Mouse (Mus musculus) kidney, postnatal 0 days (tissue): ENCODE data around the gene Tssk2. TPM values are rescaled to one million over a fixed set of nuclear protein-coding genes. Genes with fewer than 3 reads are reported as not detected.

Experiments used
- ATAC-seq: fragments of 200-750 bp; cut with Nextera tagmentation; replicated peaks from 2 replicates; pipeline ENCODE4 v1.8.0; 2017; ENCODE audit warnings: low read depth, moderate number of reproducible peaks, moderate TSS enrichment, moderate library complexity; ENCODE audit not compliant: low FRiP score
- DNase-seq: peaks from one replicate; pipeline ENCODE4 v3.0.0-alpha.2; 2016; ENCODE audit warnings: low spot score
- H3K27ac ChIP-seq: fragments of 300-500 bp; sonication (generic); 2 replicates; pipeline ENCODE4 v1.5.1; 2014; ENCODE audit warnings: mild to moderate bottlenecking
- H3K27me3 ChIP-seq: fragments of 300-500 bp; sonication (generic); 2 replicates; pipeline ENCODE4 v1.6.1; 2014; ENCODE audit warnings: low read length, mixed read lengths; ENCODE audit not compliant: insufficient read depth
- H3K36me3 ChIP-seq: fragments of 300-500 bp; sonication (generic); 2 replicates; pipeline ENCODE4 v1.6.1; 2014; ENCODE audit warnings: low read length, mixed read lengths; ENCODE audit not compliant: insufficient read depth
- H3K4me1 ChIP-seq: fragments of 300-500 bp; sonication (generic); replicated peaks from 2 replicates; pipeline ENCODE4 v1.6.1; 2014; ENCODE audit warnings: antibody characterized with exemption, low read length, mixed read lengths; ENCODE audit not compliant: insufficient read depth
- H3K4me2 ChIP-seq: fragments of 300-500 bp; sonication (generic); 2 replicates; pipeline ENCODE4 v1.6.1; 2014; ENCODE audit warnings: mild to moderate bottlenecking, low read length, moderate library complexity, mixed read lengths
- H3K4me3 ChIP-seq: fragments of 300-500 bp; sonication (generic); replicated peaks from 2 replicates; pipeline ENCODE4 v1.5.1; 2014; ENCODE audit warnings: low read depth, low read length
- H3K9ac ChIP-seq: fragments of 300-500 bp; sonication (generic); 2 replicates; pipeline ENCODE4 v1.6.1; 2014; ENCODE audit warnings: low read depth, low read length
- H3K9me3 ChIP-seq: fragments of 300-500 bp; sonication (generic); replicated peaks from 2 replicates; pipeline ENCODE4 v1.6.1; 2016; ENCODE audit warnings: low read length, inconsistent platforms, mixed read lengths
- CTCF ChIP-seq: IDR thresholded peaks from 2 replicates; pipeline ENCODE4 v1.5.1; 2016; ENCODE audit warnings: antibody characterized with exemption, low read depth, mild to moderate bottlenecking, moderate library complexity
- WGBS: fragments of 180-500 bp; shearing (Covaris S2); extraction: QIAGEN DNeasy Blood & Tissue Kit; methylation state at CpG from one replicate; pipeline ENCODE4 v1.1.7; 2014; 5-methylcytosine and 5-hydroxymethylcytosine counted together
- polyA plus RNA-seq: library from polyadenylated mRNA; unstranded; fragments of >200 nt; fragmentation: Nextera tagmentation; extraction: Ambion mirVana; gene quantifications from 2 replicates; pipeline ENCODE4 v1.2.1, GENCODE M21; 2015

The Tssk2 gene
- polyA plus RNA-seq, 1 experiment from 2014 or later = not detected

- H3K27me3 ChIP-seq = no peaks in the 10 kb centered on the region
- no peak overlapping the region for H3K4me2 ChIP-seq
- DNase-seq (no peak), ATAC-seq (no peak)
- H3K36me3 ChIP-seq = no peaks in the 10 kb centered on the region
- TF ChIP-seq CTCF = no peak
- H3K9ac ChIP-seq = no peak overlapping the region
- 31% methylated on average over 2 of the region's 2 CpGs for WGBS
- no peaks in the 10 kb centered on the region for H3K4me1 ChIP-seq
- H3K4me3 ChIP-seq = no peak overlapping the region
- H3K9me3 ChIP-seq = no peaks in the 10 kb centered on the region
- no peak overlapping the region for H3K27ac ChIP-seq
Observed at GRCm38 (mm10) chr16:17949421-17949877, 51.0 kb downstream of the Tssk2 start.

Other genes starting within 250 kb of the Tssk2 start
- 29.4 TPM in 2 replicates for gene Med15, start 165.7 kb upstream of the Tssk2 start, polyA plus RNA-seq
- 39.3 and 42.8 TPM in 2 replicates for gene Klhl22, start 139.0 kb upstream of the Tssk2 start, polyA plus RNA-seq
- gene Scarf2, start 101.4 kb upstream of the Tssk2 start, polyA plus RNA-seq = 12.2 and 18.7 TPM in 2 replicates
- 1.7 and 2.2 TPM in 2 replicates for gene B830017H08Rik, start 65.5 kb upstream of the Tssk2 start, polyA plus RNA-seq
- gene Car15, start 60.3 kb upstream of the Tssk2 start, polyA plus RNA-seq = 131 and 147 TPM in 2 replicates
- 2.8 and 3.4 TPM in 2 replicates for gene Gm20518, start 7.0 kb upstream of the Tssk2 start, polyA plus RNA-seq
- gene Tssk1, start 4.4 kb upstream of the Tssk2 start, polyA plus RNA-seq = 0.05 TPM in 1 of 2 replicates, not detected in the other
- 57.8 and 65.4 TPM in 2 replicates for gene Dgcr2, start 75 bp upstream of the Tssk2 start, polyA plus RNA-seq
- 27.6 and 28.1 TPM in 2 replicates for gene Ess2, start 12.7 kb downstream of the Tssk2 start, polyA plus RNA-seq
- gene Gsc2, start 16.4 kb downstream of the Tssk2 start, polyA plus RNA-seq = 0.09 TPM in 1 of 2 replicates, not detected in the other
- gene Slc25a1, start 29.6 kb downstream of the Tssk2 start, polyA plus RNA-seq = 116 and 123 TPM in 2 replicates
- not detected in 2 replicates for gene Vpreb2, start 81.8 kb downstream of the Tssk2 start, polyA plus RNA-seq
- gene Dgcr6, start 154.2 kb downstream of the Tssk2 start, polyA plus RNA-seq = 111 and 115 TPM in 2 replicates
- 19.2 and 20.3 TPM in 2 replicates for gene Prodh, start 191.6 kb downstream of the Tssk2 start, polyA plus RNA-seq
- 1.0 and 1.2 TPM in 2 replicates for gene Rtn4r, start 229.0 kb downstream of the Tssk2 start, polyA plus RNA-seq